Mouse (Mus musculus) MEL (cell line): ENCODE measurements at regions not wholly inside any gene's neighbourhood (a gene's known extent, or its start where the extent isn't known, plus 50 kb on each side); places are given as distances from the start of the nearest gene placed in this dataset.

Experiments
- CHD1 ChIP-seq: IDR thresholded peaks from 2 replicates; pipeline ENCODE4 v1.6.1; 2012; ENCODE audit warnings: low read depth, mild to moderate bottlenecking, inconsistent platforms, low read length, improper control_type of control experiment
- CTCF ChIP-seq, 3 experiments: IDR thresholded peaks in 2 of 3; conservative IDR thresholded peaks in 1 of 3; 2 replicates each; pipeline ENCODE4 v1.5.1; 2011 to 2012; ENCODE audit warnings: low read length in 3 of 3, low read depth in 2 of 3, mild to moderate bottlenecking in 2 of 3, improper control_type of control experiment in 1 of 3, inconsistent platforms in 1 of 3, mixed read lengths in 1 of 3, moderate library complexity in 1 of 3; ENCODE audit not compliant: control insufficient read depth in 1 of 3, insufficient read depth in 1 of 3, poor library complexity in 1 of 3, severe bottlenecking in 1 of 3
- MEF2A ChIP-seq: IDR thresholded peaks from 2 replicates; pipeline ENCODE4 v1.6.1; 2014; ENCODE audit warnings: low read depth, mild to moderate bottlenecking, inconsistent platforms, low read length, improper control_type of control experiment; ENCODE audit not compliant: poor library complexity, insufficient replicate concordance, severe bottlenecking; ENCODE audit errors: extremely low read depth
- SIN3A ChIP-seq: IDR thresholded peaks from 2 replicates; pipeline ENCODE4 v1.6.1; 2012; ENCODE audit warnings: low read length, improper control_type of control experiment, inconsistent platforms

- TF ChIP-seq CTCF (IDR thresholded peaks at IDR 0.05 in 2 of 3, conservative IDR thresholded peaks at IDR 0.05 in 1 of 3; ENCODE audit: control insufficient read depth in 1 of 3, insufficient read depth in 1 of 3, low read depth in 2 of 3, low read length in 3 of 3, poor library complexity in 1 of 3, severe bottlenecking in 1 of 3) (no peak), CHD1 (no peak), SIN3A (no peak), MEF2A (no peak)
Observed at GRCm38 (mm10) chr5:50290879-50291410, 232.1 kb upstream of the Adgra3 start.
